Mouse (Mus musculus) neural tube, embryonic 15.5 days (tissue): Measurements from ENCODE around the gene Pdzd7. TPM values are rescaled to one million over a fixed set of nuclear protein-coding genes. Genes with fewer than 3 reads are reported as not detected.

ENCODE experiments used
- ATAC-seq: fragments of 200-750 bp; cut with Nextera tagmentation; 2 replicates; pipeline ENCODE4 v1.8.0; 2017; ENCODE audit warnings: mild to moderate bottlenecking, moderate TSS enrichment, moderate library complexity; ENCODE audit not compliant: low FRiP score
- H3K27ac ChIP-seq: fragments of 300-500 bp; sonication (generic); replicated peaks from 2 replicates; pipeline ENCODE4 v1.5.1; 2015; ENCODE audit warnings: mild to moderate bottlenecking, inconsistent platforms
- H3K27me3 ChIP-seq: fragments of 300-500 bp; sonication (generic); replicated peaks from 2 replicates; pipeline ENCODE4 v1.6.1; 2015; ENCODE audit warnings: inconsistent platforms
- H3K36me3 ChIP-seq: fragments of 300-500 bp; sonication (generic); 2 replicates; pipeline ENCODE4 v1.6.1; 2015; ENCODE audit warnings: inconsistent platforms
- H3K4me1 ChIP-seq: fragments of 300-500 bp; sonication (generic); 2 replicates; pipeline ENCODE4 v1.6.1; 2015; ENCODE audit warnings: inconsistent platforms
- H3K4me2 ChIP-seq: fragments of 300-500 bp; sonication (generic); 2 replicates; pipeline ENCODE4 v1.6.1; 2015; ENCODE audit warnings: inconsistent platforms, mild to moderate bottlenecking, moderate library complexity
- H3K4me3 ChIP-seq: fragments of 300-500 bp; sonication (generic); replicated peaks from 2 replicates; pipeline ENCODE4 v1.5.1; 2015; ENCODE audit warnings: mild to moderate bottlenecking, inconsistent platforms
- H3K9ac ChIP-seq: fragments of 300-500 bp; sonication (generic); replicated peaks from 2 replicates; pipeline ENCODE4 v1.6.1; 2015; ENCODE audit warnings: mild to moderate bottlenecking, inconsistent platforms
- H3K9me3 ChIP-seq: fragments of 300-500 bp; sonication (generic); replicated peaks from 2 replicates; pipeline ENCODE4 v1.6.1; 2016; ENCODE audit warnings: inconsistent platforms
- WGBS: fragments of 180-500 bp; shearing (Covaris S2); methylation state at CpG from one replicate; pipeline ENCODE4 v1.1.7; 2015; ENCODE audit warnings: mixed read lengths; 5-methylcytosine and 5-hydroxymethylcytosine counted together
- polyA plus RNA-seq: library from polyadenylated mRNA; unstranded; fragments of >200 nt; fragmentation: Nextera tagmentation; extraction: Ambion mirVana; gene quantifications from 2 replicates; pipeline ENCODE4 v1.2.1, GENCODE M21; 2015

Pdzd7 gene
- polyA plus RNA-seq, 1 experiment from 2014 or later, result 2.6 TPM

GRCm38 (mm10) chr19:45026958-45027670 is 18.4 kb downstream of the Pdzd7 start:
- H3K27me3 ChIP-seq, result no peaks in the 10 kb centered on the region
- no peak overlapping the region for H3K4me3 ChIP-seq
- 77% methylated on average over 6 of the region's 6 CpGs for WGBS
- no peak for ATAC-seq
- no peak overlapping the region for H3K9ac ChIP-seq
- H3K4me2 ChIP-seq, result no peak overlapping the region
- peaks cover 26% of the 10 kb centered on the region for H3K4me1 ChIP-seq
- H3K27ac ChIP-seq, result no peak overlapping the region
- H3K36me3 ChIP-seq, result peaks cover 35% of the 10 kb centered on the region
- no peaks in the 10 kb centered on the region for H3K9me3 ChIP-seq

GRCm38 (mm10) chr19:45025937-45026568 is 19.5 kb downstream of the Pdzd7 start:
- Histone ChIP-seq H3K4me2 (no peak overlapping the region), H3K27me3 (no peaks in the 10 kb centered on the region), H3K9me3 (no peaks in the 10 kb centered on the region), H3K27ac (no peak overlapping the region), H3K4me3 (no peak overlapping the region), H3K4me1 (peaks cover 24% of the 10 kb centered on the region), H3K9ac (no peak overlapping the region), H3K36me3 (peaks cover 35% of the 10 kb centered on the region)
- 93% methylated on average over 37 of the region's 37 CpGs for WGBS
- ATAC-seq, result no peak

- no peak overlapping the region for H3K27ac ChIP-seq
- 88% methylated on average over 20 of the region's 20 CpGs for WGBS
- H3K9me3 ChIP-seq, result no peaks in the 10 kb centered on the region
- no peak overlapping the region for H3K4me3 ChIP-seq
- peaks cover 27% of the 10 kb centered on the region for H3K4me1 ChIP-seq
- no peak for ATAC-seq
- H3K9ac ChIP-seq, result no peak overlapping the region
- no peaks in the 10 kb centered on the region for H3K27me3 ChIP-seq
- no peak overlapping the region for H3K4me2 ChIP-seq
- peaks cover 35% of the 10 kb centered on the region for H3K36me3 ChIP-seq
Observed at GRCm38 (mm10) chr19:45024775-45025174, 20.7 kb downstream of the Pdzd7 start.

- H3K9me3 ChIP-seq, result no peaks in the 10 kb centered on the region
- 87% methylated on average over 11 of the region's 11 CpGs for WGBS
- H3K27ac ChIP-seq, result no peak overlapping the region
- H3K36me3 ChIP-seq, result peaks cover 35% of the 10 kb centered on the region
- no peaks in the 10 kb centered on the region for H3K27me3 ChIP-seq
- no peak overlapping the region for H3K9ac ChIP-seq
- peaks cover 34% of the 10 kb centered on the region for H3K4me1 ChIP-seq
- no peak for ATAC-seq
- H3K4me2 ChIP-seq, result no peak overlapping the region
- H3K4me3 ChIP-seq, result no peak overlapping the region
Observed at GRCm38 (mm10) chr19:45023993-45024392, 21.5 kb downstream of the Pdzd7 start.

GRCm38 (mm10) chr19:45021362-45021761 is 24.2 kb downstream of the Pdzd7 start:
- peaks cover 47% of the 10 kb centered on the region for H3K4me1 ChIP-seq
- H3K27me3 ChIP-seq, result no peaks in the 10 kb centered on the region
- H3K27ac ChIP-seq, result no peak overlapping the region
- 91% methylated on average over 15 of the region's 15 CpGs for WGBS
- no peak for ATAC-seq
- no peaks in the 10 kb centered on the region for H3K9me3 ChIP-seq
- H3K4me3 ChIP-seq, result no peak overlapping the region
- no peak overlapping the region for H3K4me2 ChIP-seq
- H3K36me3 ChIP-seq, result peaks cover 26% of the 10 kb centered on the region
- no peak overlapping the region for H3K9ac ChIP-seq

- Histone ChIP-seq H3K27me3 (no peaks in the 10 kb centered on the region), H3K4me3 (no peak overlapping the region), H3K9ac (no peak overlapping the region), H3K9me3 (no peaks in the 10 kb centered on the region), H3K36me3 (peaks cover 16% of the 10 kb centered on the region), H3K27ac (no peak overlapping the region), H3K4me2 (peak overlapping the region; percentile 13; the same call in 1 of the 2 replicates), H3K4me1 (peaks cover 57% of the 10 kb centered on the region)
- ATAC-seq, result no peak
- WGBS, result 64% methylated on average over 6 of the region's 6 CpGs
Observed at GRCm38 (mm10) chr19:45020348-45020747, 25.2 kb downstream of the Pdzd7 start.

GRCm38 (mm10) chr19:45018351-45018831 is 27.1 kb downstream of the Pdzd7 start:
- H3K27ac ChIP-seq, result peak overlapping the region; percentile 94
- no peaks in the 10 kb centered on the region for H3K9me3 ChIP-seq
- H3K9ac ChIP-seq, result peak overlapping the region; percentile 69
- peak overlapping the region; percentile 82 for H3K4me2 ChIP-seq
- 0% methylated on average over 11 of the region's 13 CpGs for WGBS
- peaks cover 64% of the 10 kb centered on the region for H3K4me1 ChIP-seq
- peak overlapping the region; percentile 57 for H3K4me3 ChIP-seq
- 0 out of 2 replicates have a peak, but pooled peaks cover 2% of the 10 kb centered on the region for H3K36me3 ChIP-seq
- ATAC-seq, result no peak
- 0 out of 2 replicates have a peak, but pooled peaks cover 3% of the 10 kb centered on the region for H3K27me3 ChIP-seq

GRCm38 (mm10) chr19:45017909-45018308 is 27.6 kb downstream of the Pdzd7 start:
- Histone ChIP-seq H3K4me1 (peaks cover 65% of the 10 kb centered on the region), H3K9me3 (no peaks in the 10 kb centered on the region), H3K36me3 (peaks cover 2% of the 10 kb centered on the region; the same call in 1 of the 2 replicates), H3K4me2 (peak overlapping the region; percentile 82), H3K27me3 (0 out of 2 replicates have a peak, but pooled peaks cover 3% of the 10 kb centered on the region), H3K9ac (peak overlapping the region; percentile 69), H3K4me3 (peak overlapping the region; percentile 57), H3K27ac (peak overlapping the region; percentile 94)
- WGBS, result under 1% methylated on average over 46 of the region's 48 CpGs
- peak; percentile 77 for ATAC-seq

GRCm38 (mm10) chr19:45017216-45017771 is 28.2 kb downstream of the Pdzd7 start:
- H3K36me3 ChIP-seq, result peaks cover 3% of the 10 kb centered on the region; the same call in 1 of the 2 replicates
- ATAC-seq, result peak; percentile 61
- 0% methylated on average over 15 of the region's 27 CpGs for WGBS

GRCm38 (mm10) chr19:45016341-45017215 is 28.9 kb downstream of the Pdzd7 start:
- H3K4me1 ChIP-seq, result peaks cover 69% of the 10 kb centered on the region
- peak; percentile 13 for ATAC-seq
- H3K27ac ChIP-seq, result peak overlapping the region; percentile 94
- H3K4me3 ChIP-seq, result peak overlapping the region; percentile 57
- H3K4me2 ChIP-seq, result peak overlapping the region; percentile 82
- H3K36me3 ChIP-seq, result peaks cover 7% of the 10 kb centered on the region
- H3K9ac ChIP-seq, result peak overlapping the region; percentile 69; the same call in 1 of the 2 replicates
- under 1% methylated on average over 17 of the region's 18 CpGs for WGBS
- H3K27me3 ChIP-seq, result 0 out of 2 replicates have a peak, but pooled peaks cover 3% of the 10 kb centered on the region
- H3K9me3 ChIP-seq, result no peaks in the 10 kb centered on the region

More at GRCm38 (mm10) chr19:45017216-45017771, 28.2 kb downstream of the Pdzd7 start:
- Histone ChIP-seq H3K9me3 (no peaks in the 10 kb centered on the region), H3K27ac (peak overlapping the region; percentile 94), H3K4me1 (peaks cover 71% of the 10 kb centered on the region), H3K27me3 (0 out of 2 replicates have a peak, but pooled peaks cover 3% of the 10 kb centered on the region), H3K4me2 (peak overlapping the region; percentile 82), H3K9ac (peak overlapping the region; percentile 69), H3K4me3 (peak overlapping the region; percentile 57)
